Mouse (Mus musculus) liver, postnatal 0 days (tissue): ENCODE data around the gene Spsb2.

Experiments
- CTCF ChIP-seq: sonication (generic); IDR thresholded peaks from 2 replicates; pipeline ENCODE4 v1.5.1; 2016; ENCODE audit warnings: antibody characterized with exemption, low read depth
- EP300 ChIP-seq: IDR thresholded peaks from 2 replicates; pipeline ENCODE4 v1.6.1; 2016; ENCODE audit warnings: antibody characterized with exemption, low read depth, mild to moderate bottlenecking

DNA sequence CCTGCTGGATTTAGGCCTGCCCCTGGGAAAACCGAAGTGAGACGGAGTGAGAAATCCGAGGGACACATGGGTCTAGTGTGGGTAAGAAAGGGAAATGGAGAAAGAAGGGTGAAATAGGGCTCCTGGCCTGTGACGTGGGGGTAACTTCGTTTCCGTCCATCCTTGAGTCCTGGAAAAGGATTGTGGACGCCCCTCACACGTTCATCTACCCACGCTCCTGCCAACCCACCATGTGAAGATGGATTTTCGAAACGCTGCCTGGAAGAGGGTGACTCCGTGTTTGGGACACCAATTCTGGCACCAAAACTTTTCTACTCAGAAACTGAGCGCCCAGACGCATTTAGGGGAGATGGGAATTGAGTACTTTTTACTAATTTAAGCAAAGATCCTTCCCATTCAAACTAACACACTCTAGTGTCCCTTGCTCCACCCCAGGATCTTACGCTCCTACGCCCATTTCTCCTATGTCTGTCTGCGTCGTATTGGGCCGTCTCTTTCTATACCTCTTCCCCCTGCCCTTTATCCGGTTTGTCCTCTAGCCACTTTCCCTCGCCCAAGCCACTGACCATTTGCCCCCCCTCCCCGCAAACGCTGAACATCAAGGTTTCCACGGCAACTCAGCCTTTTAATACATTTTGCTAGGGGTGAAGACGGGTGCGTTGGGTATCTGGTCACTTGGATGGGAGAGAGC, 49.5 kb downstream of the Spsb2 start:
- no peak for TF ChIP-seq CTCF
- TF ChIP-seq EP300: no peak
